In genomic region chr11:89066750-89067149, GRCm38 (mm10) we compare ENCODE assay signal across 11 mouse cellular contexts. TPM values are rescaled to one million over a fixed set of nuclear protein-coding genes. Genes with fewer than 3 reads are reported as not detected.
DNase-seq lines count a peak whose midpoint lies in the region; ATAC-seq and TF ChIP-seq lines count a peak whose summit lies in the region.
"Had no signal": no experiment of that assay in that cellular context is flagged by ENCODE, and none has a peak within 500 bp of the region (broad histone marks: within the 10 kb centered on the region; RNA-seq: fewer than 3 reads in every experiment).

Dgke (minus strand) TSS chr11:89066850.

- H3K9me3 ChIP-seq in heart, embryonic 12.5 days (replicated peaks), result no peaks in the 10 kb centered on the region
- no peaks in the 10 kb centered on the region for H3K9me3 ChIP-seq in lung, postnatal 0 days (ENCODE audit: low read length)
- no peaks in the 10 kb centered on the region for H3K9me3 ChIP-seq in hindbrain, embryonic 16.5 days (ENCODE audit: control insufficient read depth, low read length)
- H3K9me3 ChIP-seq: liver, embryonic 15.5 days had no signal

- TF ChIP-seq CTCF in heart, adult 2 months (IDR thresholded peaks at IDR 0.05), result no peak
- TF ChIP-seq CTCF in lung, postnatal 0 days (IDR thresholded peaks at IDR 0.05), result no peak
- no peak for TF ChIP-seq CTCF in olfactory bulb, adult 2 months (IDR thresholded peaks at IDR 0.05; ENCODE audit: insufficient read depth, low read depth, low read length)

- H3K4me1 ChIP-seq in heart, adult 2 months (ENCODE audit: control insufficient read depth, insufficient read depth, low read length), result peaks cover 11% of the 10 kb centered on the region; the same call in 1 of the 2 replicates
- peaks cover 12% of the 10 kb centered on the region; the same call in 1 of the 2 replicates for H3K4me1 ChIP-seq in heart, embryonic 12.5 days (replicated peaks)
- no peaks in the 10 kb centered on the region for H3K4me1 ChIP-seq in lung, postnatal 0 days (ENCODE audit: insufficient read depth, low read depth, low read length)
- no peaks in the 10 kb centered on the region for H3K4me1 ChIP-seq in hindbrain, embryonic 16.5 days (ENCODE audit: control insufficient read depth, insufficient read depth, low read depth, low read length)
- H3K4me1 ChIP-seq in olfactory bulb, adult 2 months (ENCODE audit: control insufficient read depth, insufficient read depth, low read length), result no peaks in the 10 kb centered on the region

- ATAC-seq in heart, embryonic 12.5 days (ENCODE audit: insufficient number of reproducible peaks, low FRiP score), result no peak
- no peak for ATAC-seq in lung, postnatal 0 days
- no peak for ATAC-seq in hindbrain, embryonic 16.5 days
- ATAC-seq: CD4-positive, CD25-positive, alpha-beta regulatory T cell, adult 4 months had no signal

- no peak for TF ChIP-seq POLR2A in heart, adult 2 months (IDR thresholded peaks at IDR 0.05; ENCODE audit: insufficient read depth, low read depth, low read length)
- TF ChIP-seq POLR2A in olfactory bulb, adult 2 months (IDR thresholded peaks at IDR 0.05; ENCODE audit: insufficient read depth, low read depth, low read length), result no peak

- no peak within 1 kb of the TSS for H3K4me3 ChIP-seq in heart, adult 2 months
- H3K4me3 ChIP-seq in heart, embryonic 12.5 days, result no peak within 1 kb of the TSS
- H3K4me3 ChIP-seq in lung, postnatal 0 days (ENCODE audit: low read depth, low read length), result no peak within 1 kb of the TSS
- no peak within 1 kb of the TSS for H3K4me3 ChIP-seq in hindbrain, embryonic 16.5 days (ENCODE audit: low read length)
- H3K4me3 ChIP-seq in olfactory bulb, adult 2 months (ENCODE audit: insufficient read depth, low read depth, low read length), result no peak within 1 kb of the TSS; the same call in 1 of the 2 replicates
- H3K4me3 ChIP-seq: liver, embryonic 15.5 days had no signal

- WGBS in heart, adult 2 months, result 100% methylated on average over 1 of the region's 1 CpGs
- 83% methylated on average over 1 of the region's 1 CpGs for WGBS in heart, embryonic 12.5 days
- WGBS in lung, postnatal 0 days, result 96% methylated on average over 1 of the region's 1 CpGs
- 96% methylated on average over 1 of the region's 1 CpGs for WGBS in hindbrain, embryonic 16.5 days
- 100% methylated on average over 1 of the region's 1 CpGs for whole genome bisulfite sequencing in olfactory bulb, adult 2 months

- H3K4me2 ChIP-seq in heart, embryonic 12.5 days, result no peak within 1 kb of the TSS
- H3K4me2 ChIP-seq in lung, postnatal 0 days (replicated peaks; ENCODE audit: low read depth, low read length), result no peak within 1 kb of the TSS
- no peak within 1 kb of the TSS for H3K4me2 ChIP-seq in hindbrain, embryonic 16.5 days (ENCODE audit: low read length)
- H3K4me2 ChIP-seq: liver, embryonic 15.5 days had no signal

- no peaks in the 10 kb centered on the region for H3K79me2 ChIP-seq in heart, adult 2 months (replicated peaks; ENCODE audit: control insufficient read depth, insufficient read depth, low read length)

- intact Hi-C loops in heart, adult 2 months (cut with DNase I), result no loop called here

- no peaks in the 10 kb centered on the region for H3K27me3 ChIP-seq in heart, adult 2 months (ENCODE audit: control insufficient read depth, insufficient read depth, low read length)
- no peaks in the 10 kb centered on the region for H3K27me3 ChIP-seq in heart, embryonic 12.5 days (replicated peaks)
- H3K27me3 ChIP-seq in lung, postnatal 0 days (replicated peaks; ENCODE audit: insufficient read depth, low read length), result no peaks in the 10 kb centered on the region
- H3K27me3 ChIP-seq in hindbrain, embryonic 16.5 days (replicated peaks; ENCODE audit: control insufficient read depth, insufficient read depth, low read length), result no peaks in the 10 kb centered on the region
- H3K27me3 ChIP-seq: liver, embryonic 15.5 days had no signal

- peak within 1 kb of the TSS; percentile 87 for H3K27ac ChIP-seq in heart, adult 2 months
- H3K27ac ChIP-seq in heart, embryonic 12.5 days (ENCODE audit: poor library complexity, severe bottlenecking), result no peak within 1 kb of the TSS
- H3K27ac ChIP-seq in lung, postnatal 0 days (ENCODE audit: low read length), result 0 out of 2 replicates have a peak within 1 kb of the TSS, but pooled peaks have one; percentile 20
- no peak within 1 kb of the TSS for H3K27ac ChIP-seq in hindbrain, embryonic 16.5 days (ENCODE audit: low read depth, low read length)
- H3K27ac ChIP-seq in olfactory bulb, adult 2 months (ENCODE audit: insufficient read depth, low read depth, low read length), result no peak within 1 kb of the TSS
- H3K27ac ChIP-seq: liver, embryonic 15.5 days had no signal

- no peak within 1 kb of the TSS for H3K9ac ChIP-seq in heart, adult 2 months (ENCODE audit: low read depth, low read length)
- no peak within 1 kb of the TSS for H3K9ac ChIP-seq in heart, embryonic 12.5 days
- no peak within 1 kb of the TSS for H3K9ac ChIP-seq in lung, postnatal 0 days (replicated peaks; ENCODE audit: low read depth)
- H3K9ac ChIP-seq in hindbrain, embryonic 16.5 days (ENCODE audit: low read depth, low read length), result no peak within 1 kb of the TSS
- H3K9ac ChIP-seq: liver, embryonic 15.5 days had no signal

- TF ChIP-seq EP300 in heart, adult 2 months (IDR thresholded peaks at IDR 0.05; ENCODE audit: insufficient read depth, low read depth, low read length), result no peak
- no peak for TF ChIP-seq EP300 in lung, postnatal 0 days (IDR thresholded peaks at IDR 0.05)

- DNase-seq in heart, adult 2 months, result no peak
- no peak for DNase-seq in lung, postnatal 0 days (ENCODE audit: low spot score)
- no peak for DNase-seq in lung, postnatal 14 days
- DNase-seq in kidney, postnatal 14 days, result no peak
- no peak for DNase-seq in kidney, postnatal 10 days
- DNase-seq: gastrocnemius, postnatal 14 days had no signal

- H3K36me3 ChIP-seq in heart, adult 2 months (ENCODE audit: control insufficient read depth, insufficient read depth, low read length), result no peaks in the 10 kb centered on the region; the same call in 1 of the 2 replicates
- H3K36me3 ChIP-seq in heart, embryonic 12.5 days, result no peaks in the 10 kb centered on the region
- no peaks in the 10 kb centered on the region for H3K36me3 ChIP-seq in lung, postnatal 0 days (ENCODE audit: insufficient read depth, low read length)
- no peaks in the 10 kb centered on the region for H3K36me3 ChIP-seq in hindbrain, embryonic 16.5 days (ENCODE audit: control insufficient read depth, insufficient read depth, low read length)
- H3K36me3 ChIP-seq: liver, embryonic 15.5 days had no signal

RNA-seq across cellular contexts. Expression of gene Dgke, which starts in this region (rescaled TPM):
- total RNA-seq in heart, adult 2 months (2021), result 10 to 100 TPM in 1 of 2 experiments, 1 to 10 TPM in 1; 9.3 to 12.4 TPM
- polyA plus RNA-seq in heart, adult 2 months (2012; rRNA removed), result 5.6 and 8.2 TPM in 2 replicates
- polyA plus RNA-seq in heart, embryonic 12.5 days (2016; fragmentation: Nextera tagmentation; extraction: Ambion mirVana), result 7.2 and 8.2 TPM in 2 replicates
- 3.4 and 3.6 TPM in 2 replicates for polyA plus RNA-seq in lung, postnatal 0 days (2015; fragmentation: Nextera tagmentation; extraction: Ambion mirVana)
- 16.4 and 16.7 TPM in 2 replicates for polyA plus RNA-seq in hindbrain, embryonic 16.5 days (2015; fragmentation: Nextera tagmentation; extraction: Ambion mirVana)
- polyA plus RNA-seq in olfactory bulb, adult 2 months (2012; ENCODE audit: insufficient read depth, insufficient read length, low replicate concordance, missing spikeins), result 99.2 TPM in 1 of 2 replicates, not detected in the other

Comparison
In these comparisons a context has a peak if more than half of its experiments do, and no peak if none do; other contexts are left out.
1. H3K27ac ChIP-seq: peak in heart, adult 2 months (single experiment) and lung, postnatal 0 days (single experiment); none in heart, embryonic 12.5 days (single experiment), hindbrain, embryonic 16.5 days (single experiment) and olfactory bulb, adult 2 months (single experiment).